Mouse (Mus musculus) cerebellum, postnatal 10 days (tissue): Measurements from ENCODE around the gene Tspan8.
A peak's percentile ranks its signal among the peaks of the same experiment; 100 is the strongest.

Experiments used
- DNase-seq, 2 experiments: peaks; one replicate each; pipeline ENCODE4 v3.0.0; 2021; ENCODE audit warnings: mixed read lengths in 2 of 2

The Tspan8 gene

DNA sequence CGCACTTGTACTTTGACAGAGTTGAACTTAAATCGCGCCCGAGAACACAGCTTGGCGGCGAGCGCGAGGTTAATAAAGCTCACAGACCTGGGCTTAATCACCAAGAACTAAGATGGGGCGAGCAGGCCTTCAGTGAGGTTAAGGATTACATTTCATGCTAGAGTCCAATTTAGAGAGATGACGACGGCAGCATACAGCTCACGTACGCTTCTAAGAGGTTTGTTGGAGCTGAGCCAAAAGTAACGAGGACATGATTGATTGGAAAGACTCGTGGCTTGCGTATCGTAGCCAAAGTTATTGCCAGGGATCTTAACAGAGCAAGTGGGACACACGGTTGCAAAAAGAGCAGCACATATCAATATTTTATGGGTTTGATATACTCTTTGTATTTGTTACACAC is 30.3 kb downstream of the Tspan8 start:
- DNase-seq, result peak; percentile 17 to 46

DNA sequence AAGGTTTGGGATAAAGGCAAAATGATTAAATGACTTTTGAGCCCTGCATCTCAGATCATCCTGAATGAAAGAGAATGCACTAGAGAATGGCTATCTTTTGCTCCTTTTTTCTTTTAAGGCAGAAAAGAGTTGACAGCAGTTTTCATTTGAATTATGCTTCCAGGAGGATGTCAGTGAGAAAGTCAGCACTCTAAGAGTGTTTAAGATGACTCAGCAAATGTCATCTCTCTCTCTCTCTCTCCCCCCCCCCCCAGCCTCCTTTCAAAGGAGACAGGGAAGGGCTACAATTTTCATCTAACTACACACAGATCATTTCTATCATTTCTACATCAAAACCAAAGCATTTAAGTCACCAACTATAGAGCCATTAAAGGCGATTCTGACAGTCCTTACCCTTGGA is 31.9 kb downstream of the Tspan8 start:
- DNase-seq, result no peak

DNA sequence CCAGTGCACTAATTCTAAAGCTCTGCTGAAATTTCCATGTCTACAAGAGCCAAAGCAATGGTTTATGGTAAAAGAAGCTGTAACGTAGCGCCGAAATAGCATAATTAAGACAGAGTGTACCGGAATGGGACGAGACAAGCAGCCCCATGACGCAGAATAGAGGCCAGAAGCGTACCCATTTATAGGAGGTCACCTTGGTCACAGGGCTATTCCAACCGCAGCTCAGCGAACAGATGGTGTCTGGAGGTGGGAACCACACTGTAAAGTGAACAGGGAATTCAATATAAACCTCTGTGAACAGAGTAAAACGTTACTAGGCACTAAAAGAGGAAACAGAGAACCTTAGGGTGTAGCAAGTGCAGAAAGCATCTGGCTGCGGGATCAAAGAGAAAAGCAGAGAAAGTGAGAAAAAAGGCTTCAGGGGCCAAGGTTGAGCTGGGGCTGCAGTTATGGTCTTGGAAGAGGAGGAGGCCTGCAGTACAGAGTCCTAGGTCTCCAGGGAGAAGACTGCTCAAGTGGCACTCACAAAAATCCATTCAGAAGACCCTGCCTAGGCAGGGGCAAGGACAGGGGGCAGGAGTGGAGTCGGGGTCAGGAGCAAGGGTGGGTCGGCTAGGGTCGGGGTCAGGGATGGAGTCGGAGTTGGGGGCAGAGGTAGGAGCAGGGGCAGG is 43.7 kb downstream of the Tspan8 start:
- no peak for DNase-seq

DNA sequence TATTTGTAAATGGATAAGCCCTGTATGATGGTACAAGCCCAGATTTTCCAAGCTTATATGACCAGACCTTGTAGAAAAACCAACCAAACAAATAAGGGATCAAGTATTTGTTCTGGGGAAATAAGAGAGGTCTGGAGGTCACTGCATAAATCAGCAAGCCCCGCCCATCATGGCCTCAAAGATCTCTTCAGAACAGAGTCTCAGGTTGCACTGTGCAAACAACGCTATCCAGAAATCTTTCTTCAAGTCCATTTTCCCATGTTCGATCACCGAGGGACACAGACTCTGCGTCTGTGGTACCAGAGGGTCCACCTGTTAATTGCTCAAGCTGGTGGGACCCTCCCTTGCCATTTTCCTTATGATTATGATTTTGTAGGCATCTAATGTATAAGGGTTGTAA is 45.3 kb downstream of the Tspan8 start:
- DNase-seq, result no peak

DNA sequence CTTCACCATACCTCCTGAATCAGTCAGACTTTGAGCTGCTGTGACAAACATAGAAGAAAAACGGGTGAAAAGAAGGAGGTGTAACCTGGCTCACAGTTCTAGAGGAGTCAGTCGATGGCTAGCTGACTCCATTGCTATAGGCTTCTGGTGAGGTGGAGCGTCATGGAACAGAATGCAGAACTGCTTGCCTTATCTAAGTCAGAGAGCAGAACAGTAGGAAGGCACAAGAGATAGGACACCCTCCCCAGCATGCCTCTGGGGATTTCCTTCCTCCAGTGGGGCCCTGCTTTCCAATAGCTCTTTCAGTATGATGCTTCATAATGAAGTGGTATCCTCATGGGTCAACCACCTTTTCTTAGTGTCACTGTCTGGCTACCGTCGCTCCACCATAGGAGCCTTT is 66.1 kb downstream of the Tspan8 start:
- DNase-seq, result no peak

DNA sequence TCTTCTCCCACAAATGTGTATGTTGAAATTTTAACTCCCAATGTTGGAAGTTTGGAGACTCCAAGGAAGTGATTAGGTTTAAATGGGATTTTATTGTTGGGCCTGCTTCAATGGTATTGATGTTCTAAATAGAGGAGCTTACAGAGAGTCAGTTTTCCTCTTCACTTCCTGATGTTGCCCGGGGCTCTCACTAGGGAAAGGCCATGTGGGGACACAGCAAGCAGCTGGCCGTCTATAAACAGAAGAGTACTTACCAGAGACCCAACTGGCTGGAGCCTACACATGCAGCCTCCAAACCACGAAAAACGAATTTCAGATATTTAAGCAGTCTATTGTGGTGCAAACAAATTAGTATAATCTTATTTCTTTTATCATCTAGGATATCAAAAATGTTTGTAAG is 75.3 kb downstream of the Tspan8 start:
- DNase-seq, result no peak

DNA sequence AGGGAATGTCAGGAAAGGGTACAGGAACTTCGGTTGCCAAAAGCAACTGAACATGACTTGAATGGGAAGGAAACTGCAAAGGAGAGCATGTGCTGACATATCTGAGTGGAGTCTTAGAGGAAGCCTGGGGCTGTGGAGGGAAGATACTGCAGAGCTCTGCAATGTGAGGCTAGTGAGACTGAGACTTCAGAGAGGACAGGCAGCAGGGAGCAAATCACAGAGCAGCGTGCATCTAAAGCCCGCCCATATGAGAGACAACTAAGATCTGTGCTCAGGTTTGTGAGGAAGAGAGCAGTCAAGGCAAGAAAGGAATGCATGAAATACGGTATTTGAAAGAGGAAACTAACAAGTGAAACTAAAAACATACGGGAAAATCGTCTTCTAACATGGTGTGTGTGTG is 76.3 kb downstream of the Tspan8 start:
- no peak for DNase-seq

DNA sequence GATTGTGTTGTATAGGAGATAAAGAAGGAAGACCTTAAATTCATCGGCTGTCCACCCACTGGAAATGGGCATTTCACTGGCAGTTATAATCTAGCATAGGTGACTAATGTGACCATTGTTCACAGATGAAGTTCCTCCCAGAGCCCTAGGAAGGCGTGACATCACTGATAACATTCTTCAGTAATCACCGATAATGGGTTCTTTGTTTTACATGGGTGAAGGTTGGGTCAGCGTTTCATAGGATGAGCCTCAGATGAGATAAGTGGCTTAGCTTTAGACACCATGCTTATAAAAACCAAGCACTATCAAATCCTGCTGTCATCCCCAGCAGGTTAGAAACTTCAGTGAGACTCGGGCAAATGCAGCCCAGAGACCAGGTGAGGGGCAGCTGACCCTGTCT is 77.4 kb downstream of the Tspan8 start:
- DNase-seq, result no peak

DNA sequence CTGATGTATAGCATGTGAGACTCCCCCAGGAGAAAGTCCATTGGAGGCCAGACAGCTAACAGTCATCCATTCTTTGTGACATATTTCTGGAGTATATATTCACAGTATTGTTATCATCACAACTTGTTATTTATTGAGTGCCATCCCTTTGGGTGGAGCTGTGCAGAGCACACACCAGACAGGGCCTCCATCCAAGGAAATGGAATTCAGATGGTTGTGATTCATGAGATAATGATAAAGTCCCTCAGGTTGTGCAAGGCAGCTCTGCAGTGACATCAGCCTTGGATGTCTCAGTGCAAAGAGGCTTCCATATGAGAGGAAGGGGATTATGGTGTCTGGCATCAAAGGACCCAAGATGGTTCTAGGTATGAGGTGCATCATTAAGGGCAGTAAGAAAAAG is 80.1 kb downstream of the Tspan8 start:
- no peak for DNase-seq

DNA sequence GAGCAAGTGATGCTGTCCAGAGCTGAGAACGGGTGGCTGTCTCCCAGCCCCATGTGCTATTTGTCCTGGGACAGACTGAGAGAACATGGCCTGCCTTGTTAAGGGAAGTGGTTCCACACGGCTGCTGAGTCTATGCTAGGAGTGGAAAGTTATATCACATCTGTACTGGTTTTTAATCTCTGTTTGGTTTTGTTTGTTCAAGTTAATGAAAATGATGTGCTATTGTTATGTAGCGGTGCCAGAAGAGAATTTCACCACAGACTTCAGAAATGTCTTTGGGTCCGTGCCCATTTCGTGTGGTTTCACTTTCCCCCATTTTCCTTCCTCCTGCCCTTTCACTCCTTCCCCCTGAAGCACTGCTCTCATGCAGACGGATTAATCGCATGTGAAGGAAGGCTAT is 80.6 kb downstream of the Tspan8 start:
- no peak for DNase-seq
